Mouse (Mus musculus) myocyte (in vitro differentiated cells): Measurements from ENCODE around the gene Kif26b. TPM values are rescaled to one million over a fixed set of nuclear protein-coding genes. Genes with fewer than 3 reads are reported as not detected.
A peak's percentile ranks its signal among the peaks of the same experiment; 100 is the strongest.

Experiments used
- H3K27me3 ChIP-seq: one replicate; pipeline ENCODE4 v1.6.1; 2011; ENCODE audit not compliant: control insufficient read depth, insufficient read depth, insufficient read length
- H3K36me3 ChIP-seq: one replicate; pipeline ENCODE4 v1.6.1; 2011; ENCODE audit not compliant: control insufficient read depth, insufficient read depth
- H3K4me2 ChIP-seq: one replicate; pipeline ENCODE4 v1.6.1; 2011; ENCODE audit warnings: low read depth, control low read depth
- H3K4me3 ChIP-seq: one replicate; pipeline ENCODE4 v1.5.1; 2011; ENCODE audit warnings: mild to moderate bottlenecking, control low read depth, moderate library complexity
- H3K79me2 ChIP-seq: one replicate; pipeline ENCODE4 v1.6.1; 2011; ENCODE audit not compliant: control insufficient read depth, insufficient read depth
- H3ac ChIP-seq: one replicate; pipeline ENCODE4 v1.6.1; 2011; ENCODE audit not compliant: control insufficient read depth, insufficient read length
- CEBPB ChIP-seq: IDR thresholded peaks from 2 replicates; pipeline ENCODE4 v1.6.1; 2011; ENCODE audit warnings: mild to moderate bottlenecking, moderate library complexity; ENCODE audit not compliant: poor library complexity, insufficient read depth, severe bottlenecking
- E2F4 ChIP-seq: IDR thresholded peaks from one replicate; pipeline ENCODE4 v1.6.1; 2011; ENCODE audit warnings: mild to moderate bottlenecking, control low read depth, moderate library complexity; ENCODE audit not compliant: insufficient read depth
- MAX ChIP-seq: IDR thresholded peaks from one replicate; pipeline ENCODE4 v1.6.1; 2011; ENCODE audit warnings: low read depth, mild to moderate bottlenecking, control low read depth
- MYOD1 ChIP-seq, 3 experiments: IDR thresholded peaks; one replicate each; pipeline ENCODE4 v1.6.1; 2011; ENCODE audit warnings: control low read depth in 2 of 3, low read depth in 2 of 3, mild to moderate bottlenecking in 2 of 3, moderate library complexity in 1 of 3; ENCODE audit not compliant: insufficient read length in 2 of 3, control insufficient read depth in 1 of 3
- MYOG ChIP-seq, 3 experiments: IDR thresholded peaks; one replicate each; pipeline ENCODE4 v1.6.1; 2011; ENCODE audit warnings: control low read depth in 2 of 3, low read depth in 2 of 3, mild to moderate bottlenecking in 2 of 3; ENCODE audit not compliant: insufficient read length in 2 of 3, control insufficient read depth in 1 of 3, insufficient read depth in 1 of 3
- POLR2A ChIP-seq: IDR thresholded peaks from one replicate; pipeline ENCODE4 v1.6.1; 2011; ENCODE audit warnings: low read depth, mild to moderate bottlenecking, control low read depth, moderate library complexity; ENCODE audit not compliant: insufficient read length
- POLR2AphosphoS2 ChIP-seq: IDR thresholded peaks from one replicate; pipeline ENCODE4 v1.6.1; 2011; ENCODE audit warnings: low read depth, control low read depth; ENCODE audit not compliant: insufficient read length
- REST ChIP-seq: IDR thresholded peaks from one replicate; pipeline ENCODE4 v1.6.1; 2011; ENCODE audit warnings: mild to moderate bottlenecking, control low read depth, moderate library complexity; ENCODE audit not compliant: insufficient read depth, insufficient read length
- SRF ChIP-seq: IDR thresholded peaks from one replicate; pipeline ENCODE4 v1.6.1; 2011; ENCODE audit warnings: low read depth; ENCODE audit not compliant: control insufficient read depth, insufficient read length
- TCF12 ChIP-seq: IDR thresholded peaks from one replicate; pipeline ENCODE4 v1.6.1; 2011; ENCODE audit warnings: mild to moderate bottlenecking, control low read depth; ENCODE audit not compliant: poor library complexity, insufficient read depth, severe bottlenecking
- TCF3 ChIP-seq: IDR thresholded peaks from one replicate; pipeline ENCODE4 v1.6.1; 2011; ENCODE audit warnings: low read depth, control low read depth; ENCODE audit not compliant: insufficient read length
- USF1 ChIP-seq: IDR thresholded peaks from one replicate; pipeline ENCODE4 v1.6.1; 2011; ENCODE audit warnings: low read depth, mild to moderate bottlenecking, control low read depth, moderate library complexity
- polyA plus RNA-seq: library from polyadenylated mRNA; unstranded; fragments of >200 nt; fragmentation: generic; extraction: Trizol; gene quantifications from one replicate; pipeline ENCODE4 v1.2.1, GENCODE M21; 2012; ENCODE audit warnings: missing spikeins

The Kif26b gene
- polyA plus RNA-seq, 1 experiment = 5.9 TPM

DNA sequence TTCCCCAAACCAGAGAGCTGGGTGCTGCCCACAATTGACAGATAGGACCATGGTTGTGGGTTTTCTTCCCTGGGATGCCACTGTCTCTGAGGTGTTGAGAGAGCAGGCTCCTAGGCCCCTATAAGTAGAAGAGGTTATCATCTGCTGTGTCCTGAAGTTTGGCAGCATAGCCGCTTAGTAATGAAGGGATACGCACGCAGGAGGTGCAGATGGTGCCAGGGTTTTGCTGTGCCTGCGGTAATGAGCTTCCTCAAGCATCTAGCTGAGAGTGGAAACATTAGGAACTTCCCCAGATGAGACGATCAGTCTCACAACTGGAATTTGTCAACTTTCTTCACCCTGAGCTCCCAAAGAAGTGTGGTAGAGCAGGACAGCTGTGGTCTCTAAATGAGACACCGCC is 363.5 kb downstream of the Kif26b start:
- H3K27me3 ChIP-seq = no peaks in the 10 kb centered on the region
- H3ac ChIP-seq = no peak overlapping the region
- no peak overlapping the region for H3K4me3 ChIP-seq
- TF ChIP-seq REST (no peak), MYOD1 (IDR thresholded peaks at IDR 0.05; ENCODE audit: control insufficient read depth in 1 of 3, insufficient read length in 2 of 3, low read depth in 2 of 3) (no peak), POLR2A (no peak), E2F4 (no peak), SRF (no peak), TCF3 (no peak), MYOG (IDR thresholded peaks at IDR 0.05; ENCODE audit: control insufficient read depth in 1 of 3, insufficient read depth in 1 of 3, insufficient read length in 2 of 3, low read depth in 2 of 3) (no peak), TCF12 (no peak), USF1 (no peak), POLR2AphosphoS2 (no peak), MAX (no peak), CEBPB (no peak)
- no peaks in the 10 kb centered on the region for H3K36me3 ChIP-seq
- H3K79me2 ChIP-seq = no peaks in the 10 kb centered on the region
- no peak overlapping the region for H3K4me2 ChIP-seq

GRCm38 (mm10) chr1:178893229-178894080 is 364.5 kb downstream of the Kif26b start:
- Histone ChIP-seq H3K79me2 (no peaks in the 10 kb centered on the region), H3ac (no peak overlapping the region), H3K4me2 (no peak overlapping the region), H3K4me3 (no peak overlapping the region), H3K36me3 (no peaks in the 10 kb centered on the region), H3K27me3 (no peaks in the 10 kb centered on the region)
- TF ChIP-seq CEBPB (no peak), TCF12 (no peak), E2F4 (no peak), MYOG (IDR thresholded peaks at IDR 0.05; ENCODE audit: control insufficient read depth in 1 of 3, insufficient read depth in 1 of 3, insufficient read length in 2 of 3, low read depth in 2 of 3) (no peak), POLR2AphosphoS2 (no peak), MYOD1 (IDR thresholded peaks at IDR 0.05; ENCODE audit: control insufficient read depth in 1 of 3, insufficient read length in 2 of 3, low read depth in 2 of 3) (no peak), POLR2A (no peak), MAX (no peak), TCF3 (no peak), REST (no peak)

DNA sequence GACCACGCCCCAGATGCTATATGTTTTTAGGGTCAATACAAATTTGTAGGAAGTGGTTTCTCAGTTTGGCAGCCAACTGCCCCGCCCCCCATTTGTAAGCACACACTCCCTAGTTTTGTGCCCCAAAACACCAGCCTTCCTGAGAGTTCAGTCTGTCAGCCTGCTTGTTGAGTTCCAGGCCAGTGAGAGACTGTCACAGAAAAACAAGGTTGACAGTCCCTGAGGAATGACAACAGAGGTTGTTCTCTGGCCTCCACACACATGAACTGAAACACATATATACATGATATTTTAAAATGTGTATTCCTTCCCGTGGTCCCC is 365.1 kb downstream of the Kif26b start:
- Histone ChIP-seq H3K4me2 (no peak overlapping the region), H3K79me2 (no peaks in the 10 kb centered on the region), H3K36me3 (no peaks in the 10 kb centered on the region), H3ac (no peak overlapping the region), H3K4me3 (no peak overlapping the region), H3K27me3 (no peaks in the 10 kb centered on the region)
- TF ChIP-seq POLR2A (no peak), MYOD1 (IDR thresholded peaks at IDR 0.05; ENCODE audit: control insufficient read depth in 1 of 3, insufficient read length in 2 of 3, low read depth in 2 of 3) (no peak), POLR2AphosphoS2 (no peak), MAX (no peak), CEBPB (no peak), USF1 (no peak), MYOG (IDR thresholded peaks at IDR 0.05; ENCODE audit: control insufficient read depth in 1 of 3, insufficient read depth in 1 of 3, insufficient read length in 2 of 3, low read depth in 2 of 3) (no peak), TCF3 (no peak), REST (no peak), E2F4 (no peak), TCF12 (no peak), SRF (no peak)

GRCm38 (mm10) chr1:178895674-178896073 is 366.7 kb downstream of the Kif26b start:
- no peak for TF ChIP-seq TCF3
- no peak for TF ChIP-seq SRF
- TF ChIP-seq MAX = no peak
- TF ChIP-seq POLR2AphosphoS2 = no peak
- no peak for TF ChIP-seq TCF12
- TF ChIP-seq POLR2A = no peak
- TF ChIP-seq REST = no peak
- H3K79me2 ChIP-seq = no peaks in the 10 kb centered on the region

DNA sequence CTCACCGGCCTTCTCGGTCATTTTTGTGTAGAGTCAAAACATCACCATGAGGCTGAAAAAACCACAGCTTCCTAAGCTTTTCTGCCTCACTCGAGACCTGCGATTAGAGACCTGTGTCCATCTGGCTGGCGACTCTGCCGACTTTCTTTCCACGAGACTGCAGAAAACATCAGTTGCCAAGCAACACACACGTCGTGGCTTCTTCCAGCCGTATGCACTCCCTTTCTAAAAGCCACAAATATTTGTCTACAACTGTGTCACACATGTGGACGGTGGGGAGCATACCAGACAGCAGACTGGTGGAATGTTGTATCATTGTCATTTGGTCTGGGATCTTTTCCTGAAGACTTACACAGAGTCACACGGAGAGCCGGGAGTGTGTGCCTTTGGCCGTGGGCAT is 382.0 kb downstream of the Kif26b start:
- no peak overlapping the region for H3ac ChIP-seq
- H3K79me2 ChIP-seq = no peaks in the 10 kb centered on the region
- no peaks in the 10 kb centered on the region for H3K36me3 ChIP-seq
- H3K27me3 ChIP-seq = no peaks in the 10 kb centered on the region
- no peak overlapping the region for H3K4me3 ChIP-seq
- peak overlapping the region; percentile 35 for H3K4me2 ChIP-seq
- TF ChIP-seq MYOD1 (IDR thresholded peaks at IDR 0.05; ENCODE audit: control insufficient read depth in 1 of 3, insufficient read length in 2 of 3, low read depth in 2 of 3) = no peak
- TF ChIP-seq MYOG (IDR thresholded peaks at IDR 0.05; ENCODE audit: control insufficient read depth in 1 of 3, insufficient read depth in 1 of 3, insufficient read length in 2 of 3, low read depth in 2 of 3) = peak in 1 of 3 experiments; percentile 41

More at GRCm38 (mm10) chr1:178895674-178896073, 366.7 kb downstream of the Kif26b start:
- Histone ChIP-seq H3K27me3 (no peaks in the 10 kb centered on the region), H3ac (no peak overlapping the region), H3K4me3 (no peak overlapping the region), H3K36me3 (no peaks in the 10 kb centered on the region), H3K4me2 (no peak overlapping the region)
